Mouse (Mus musculus): ENCODE results near the gene Agmo. TPM values are rescaled to one million over a fixed set of nuclear protein-coding genes. Genes with fewer than 3 reads are reported as not detected.

The Agmo gene
- polyA plus RNA-seq (2016; fragmentation: Nextera tagmentation; extraction: Ambion mirVana), result 0.22 and 0.37 TPM in 2 replicates

- H3K4me3 ChIP-seq, result no peak within 1 kb of the TSS
- no peaks in the 10 kb centered on the region for H3K27me3 ChIP-seq (replicated peaks)
- no peak within 1 kb of the TSS for H3K9ac ChIP-seq
- no peaks in the 10 kb centered on the region for H3K4me1 ChIP-seq (replicated peaks)
- H3K36me3 ChIP-seq, result no peaks in the 10 kb centered on the region
- no peak for ATAC-seq (ENCODE audit: insufficient number of reproducible peaks, low FRiP score)
- H3K27ac ChIP-seq (ENCODE audit: poor library complexity, severe bottlenecking), result no peak within 1 kb of the TSS
- no peak within 1 kb of the TSS for H3K4me2 ChIP-seq
- no peaks in the 10 kb centered on the region for H3K9me3 ChIP-seq (replicated peaks)
- 57% methylated on average over 4 of the region's 4 CpGs for WGBS
These were observed at the start of gene Agmo for GRCm38 (mm10) chr12:37241566-37242021. TSS of gene Agmo (plus strand) at chr12:37241641.

- no peaks in the 10 kb centered on the region for H3K9me3 ChIP-seq (replicated peaks)
- no peak overlapping the region for H3K4me2 ChIP-seq
- ATAC-seq (ENCODE audit: insufficient number of reproducible peaks, low FRiP score), result no peak
- no peaks in the 10 kb centered on the region for H3K27me3 ChIP-seq (replicated peaks)
- H3K36me3 ChIP-seq, result no peaks in the 10 kb centered on the region
- H3K4me3 ChIP-seq, result no peak overlapping the region
- H3K4me1 ChIP-seq (replicated peaks), result no peaks in the 10 kb centered on the region
- H3K27ac ChIP-seq (ENCODE audit: poor library complexity, severe bottlenecking), result no peak overlapping the region
- H3K9ac ChIP-seq, result no peak overlapping the region
- WGBS, result 45% methylated on average over 1 of the region's 1 CpGs
These were observed 10.3 kb upstream of the Agmo start for GRCm38 (mm10) chr12:37231119-37231518.

GRCm38 (mm10) chr12:37240975-37241565, 371 bp upstream of the Agmo start:
- Histone ChIP-seq H3K27ac (ENCODE audit: poor library complexity, severe bottlenecking) (no peak overlapping the region), H3K27me3 (replicated peaks) (no peaks in the 10 kb centered on the region), H3K36me3 (no peaks in the 10 kb centered on the region), H3K4me3 (no peak overlapping the region), H3K4me1 (replicated peaks) (no peaks in the 10 kb centered on the region), H3K9ac (no peak overlapping the region), H3K9me3 (replicated peaks) (no peaks in the 10 kb centered on the region), H3K4me2 (no peak overlapping the region)
- ATAC-seq (ENCODE audit: insufficient number of reproducible peaks, low FRiP score), result no peak
- 74% methylated on average over 5 of the region's 5 CpGs for WGBS

- Histone ChIP-seq H3K9ac (no peak overlapping the region), H3K9me3 (replicated peaks) (no peaks in the 10 kb centered on the region), H3K4me1 (replicated peaks) (no peaks in the 10 kb centered on the region), H3K4me2 (no peak overlapping the region), H3K36me3 (no peaks in the 10 kb centered on the region), H3K27ac (ENCODE audit: poor library complexity, severe bottlenecking) (no peak overlapping the region), H3K27me3 (replicated peaks) (no peaks in the 10 kb centered on the region), H3K4me3 (no peak overlapping the region)
- ATAC-seq (ENCODE audit: insufficient number of reproducible peaks, low FRiP score), result no peak
- WGBS, result 75% methylated on average over 3 of the region's 3 CpGs
These were observed 1.0 kb downstream of the Agmo start for GRCm38 (mm10) chr12:37242484-37242883.

- Histone ChIP-seq H3K27ac (ENCODE audit: poor library complexity, severe bottlenecking) (no peak overlapping the region), H3K36me3 (no peaks in the 10 kb centered on the region), H3K27me3 (replicated peaks) (no peaks in the 10 kb centered on the region), H3K4me2 (no peak overlapping the region), H3K9ac (no peak overlapping the region), H3K4me3 (no peak overlapping the region), H3K4me1 (replicated peaks) (no peaks in the 10 kb centered on the region), H3K9me3 (replicated peaks) (no peaks in the 10 kb centered on the region)
- no peak for ATAC-seq (ENCODE audit: insufficient number of reproducible peaks, low FRiP score)
- WGBS, result 74% methylated on average over 1 of the region's 1 CpGs
These were observed 3.4 kb downstream of the Agmo start for GRCm38 (mm10) chr12:37244876-37245275.

- H3K27ac ChIP-seq (ENCODE audit: poor library complexity, severe bottlenecking), result no peak overlapping the region
- H3K4me3 ChIP-seq, result no peak overlapping the region
- H3K9me3 ChIP-seq (replicated peaks), result no peaks in the 10 kb centered on the region
- 82% methylated on average over 5 of the region's 5 CpGs for WGBS
- H3K4me1 ChIP-seq (replicated peaks), result no peaks in the 10 kb centered on the region
- no peak overlapping the region for H3K4me2 ChIP-seq
- H3K27me3 ChIP-seq (replicated peaks), result no peaks in the 10 kb centered on the region
- H3K36me3 ChIP-seq, result no peaks in the 10 kb centered on the region
- H3K9ac ChIP-seq, result no peak overlapping the region
- ATAC-seq (ENCODE audit: insufficient number of reproducible peaks, low FRiP score), result no peak
These were observed 10.2 kb downstream of the Agmo start for GRCm38 (mm10) chr12:37251688-37252087.

- no peak overlapping the region for H3K4me3 ChIP-seq
- no peak for ATAC-seq (ENCODE audit: insufficient number of reproducible peaks, low FRiP score)
- H3K4me1 ChIP-seq (replicated peaks), result no peaks in the 10 kb centered on the region
- no peaks in the 10 kb centered on the region for H3K36me3 ChIP-seq
- H3K27me3 ChIP-seq (replicated peaks), result no peaks in the 10 kb centered on the region
- WGBS, result 59% methylated on average over 2 of the region's 2 CpGs
- H3K27ac ChIP-seq (ENCODE audit: poor library complexity, severe bottlenecking), result no peak overlapping the region
- H3K9ac ChIP-seq, result no peak overlapping the region
- no peaks in the 10 kb centered on the region for H3K9me3 ChIP-seq (replicated peaks)
- no peak overlapping the region for H3K4me2 ChIP-seq
These were observed 15.7 kb downstream of the Agmo start for GRCm38 (mm10) chr12:37257099-37257498.

GRCm38 (mm10) chr12:37259771-37260528, 18.5 kb downstream of the Agmo start:
- ATAC-seq (ENCODE audit: insufficient number of reproducible peaks, low FRiP score), result no peak
- Histone ChIP-seq H3K4me1 (replicated peaks) (0 out of 2 replicates have a peak, but pooled peaks cover 3% of the 10 kb centered on the region), H3K4me2 (no peak overlapping the region), H3K36me3 (no peaks in the 10 kb centered on the region), H3K27ac (ENCODE audit: poor library complexity, severe bottlenecking) (no peak overlapping the region), H3K9ac (no peak overlapping the region), H3K27me3 (replicated peaks) (no peaks in the 10 kb centered on the region), H3K9me3 (replicated peaks) (no peaks in the 10 kb centered on the region), H3K4me3 (no peak overlapping the region)

GRCm38 (mm10) chr12:37263685-37264084, 22.2 kb downstream of the Agmo start:
- H3K4me1 ChIP-seq (replicated peaks), result 0 out of 2 replicates have a peak, but pooled peaks cover 3% of the 10 kb centered on the region
- H3K27ac ChIP-seq (ENCODE audit: poor library complexity, severe bottlenecking), result no peak overlapping the region
- H3K27me3 ChIP-seq (replicated peaks), result no peaks in the 10 kb centered on the region
- no peaks in the 10 kb centered on the region for H3K36me3 ChIP-seq
- WGBS, result 71% methylated on average over 3 of the region's 3 CpGs
- ATAC-seq (ENCODE audit: insufficient number of reproducible peaks, low FRiP score), result no peak
- H3K4me2 ChIP-seq, result no peak overlapping the region
- H3K9me3 ChIP-seq (replicated peaks), result no peaks in the 10 kb centered on the region
- H3K4me3 ChIP-seq, result no peak overlapping the region
- no peak overlapping the region for H3K9ac ChIP-seq

GRCm38 (mm10) chr12:37268636-37269152, 27.3 kb downstream of the Agmo start:
- no peaks in the 10 kb centered on the region for H3K27me3 ChIP-seq (replicated peaks)
- no peaks in the 10 kb centered on the region for H3K9me3 ChIP-seq (replicated peaks)
- no peaks in the 10 kb centered on the region for H3K36me3 ChIP-seq
- ATAC-seq (ENCODE audit: insufficient number of reproducible peaks, low FRiP score), result no peak
- WGBS, result 32% methylated on average over 6 of the region's 6 CpGs
- H3K4me3 ChIP-seq, result no peak overlapping the region
- H3K9ac ChIP-seq, result no peak overlapping the region
- H3K4me1 ChIP-seq (replicated peaks), result 0 out of 2 replicates have a peak, but pooled peaks cover under 1% of the 10 kb centered on the region
- no peak overlapping the region for H3K4me2 ChIP-seq
- no peak overlapping the region for H3K27ac ChIP-seq (ENCODE audit: poor library complexity, severe bottlenecking)

- H3K9ac ChIP-seq, result no peak overlapping the region
- no peaks in the 10 kb centered on the region for H3K4me1 ChIP-seq (replicated peaks)
- no peak overlapping the region for H3K4me3 ChIP-seq
- no peak overlapping the region for H3K27ac ChIP-seq (ENCODE audit: poor library complexity, severe bottlenecking)
- H3K4me2 ChIP-seq, result no peak overlapping the region
- H3K9me3 ChIP-seq (replicated peaks), result no peaks in the 10 kb centered on the region
- ATAC-seq (ENCODE audit: insufficient number of reproducible peaks, low FRiP score), result no peak
- WGBS, result 74% methylated on average over 3 of the region's 3 CpGs
- no peaks in the 10 kb centered on the region for H3K36me3 ChIP-seq
- H3K27me3 ChIP-seq (replicated peaks), result no peaks in the 10 kb centered on the region
These were observed 31.2 kb downstream of the Agmo start for GRCm38 (mm10) chr12:37272660-37273059.

Data from heart, embryonic 12.5 days (tissue).